Comparison of ENCODE assay signal across 9 mouse cellular contexts in the genomic region with DNA sequence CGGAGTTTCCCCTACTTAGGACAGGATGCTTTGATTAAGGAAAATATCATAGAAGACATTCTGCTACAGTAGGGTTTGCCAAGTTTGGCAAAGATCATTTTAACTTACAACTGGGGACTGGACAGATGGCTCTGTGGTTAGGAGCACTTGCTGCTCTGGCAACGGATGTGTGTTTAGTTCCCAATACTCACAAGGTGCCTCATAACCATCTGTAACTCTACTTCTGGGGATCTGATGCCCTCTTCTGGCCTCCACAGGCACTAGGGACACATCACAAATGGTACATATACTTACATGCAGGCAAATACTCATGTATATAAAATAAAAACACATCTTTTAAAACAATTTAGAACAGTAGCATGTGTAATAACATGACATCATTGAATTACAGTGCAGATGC. TPM values are rescaled to one million over a fixed set of nuclear protein-coding genes. Genes with fewer than 3 reads are reported as not detected.
DNase-seq lines count a peak whose midpoint lies in the region; ATAC-seq and TF ChIP-seq lines count a peak whose summit lies in the region.
"Had no signal": no experiment of that assay in that cellular context is flagged by ENCODE, and none has a peak within 500 bp of the region (broad histone marks: within the 10 kb centered on the region; RNA-seq: fewer than 3 reads in every experiment).

No protein-coding gene starts in this region.

- peak; percentile 84 for TF ChIP-seq CTCF in intestine, postnatal 0 days (IDR thresholded peaks at IDR 0.05; ENCODE audit: low read depth)
- peak; percentile 57 to 95 (median 68) for TF ChIP-seq CTCF in MEL (IDR thresholded peaks at IDR 0.05 in 2 of 3, conservative IDR thresholded peaks at IDR 0.05 in 1 of 3; ENCODE audit: control insufficient read depth in 1 of 3, insufficient read depth in 1 of 3, low read depth in 2 of 3, low read length in 3 of 3, poor library complexity in 1 of 3, severe bottlenecking in 1 of 3)
- TF ChIP-seq CTCF in brain, embryonic 14.5 days (IDR thresholded peaks at IDR 0.05; ENCODE audit: borderline replicate concordance, extremely low read depth, insufficient read depth, insufficient read length) = peak; percentile 55; the same call in 1 of the 2 replicates
- peak; percentile 62 for TF ChIP-seq CTCF in lung, postnatal 0 days (IDR thresholded peaks at IDR 0.05)

- no peaks in the 10 kb centered on the region for H3K9me3 ChIP-seq in intestine, postnatal 0 days (ENCODE audit: control insufficient read depth)
- H3K9me3 ChIP-seq in intestine, embryonic 16.5 days (ENCODE audit: control insufficient read depth, low read length) = no peaks in the 10 kb centered on the region
- no peaks in the 10 kb centered on the region for H3K9me3 ChIP-seq in MEL (replicated peaks; ENCODE audit: insufficient read depth, low read length)
- no peaks in the 10 kb centered on the region for H3K9me3 ChIP-seq in lung, postnatal 0 days (ENCODE audit: low read length)

- no peaks in the 10 kb centered on the region for H3K79me2 ChIP-seq in MEL (ENCODE audit: control insufficient read depth, insufficient read depth, low read length, poor library complexity)

- H3K4me1 ChIP-seq in intestine, postnatal 0 days (replicated peaks; ENCODE audit: control insufficient read depth, insufficient read depth, low read length) = no peaks in the 10 kb centered on the region
- no peaks in the 10 kb centered on the region for H3K4me1 ChIP-seq in intestine, embryonic 16.5 days (ENCODE audit: control insufficient read depth, insufficient read depth, low read length)
- H3K4me1 ChIP-seq in MEL (ENCODE audit: control insufficient read depth in 1 of 2, insufficient read depth in 2 of 2, low read length in 2 of 2) = peaks cover 2 to 6% of the 10 kb centered on the region in 2 experiments
- no peaks in the 10 kb centered on the region for H3K4me1 ChIP-seq in lung, postnatal 0 days (ENCODE audit: insufficient read depth, low read depth, low read length)

- no peak overlapping the region for H3K4me3 ChIP-seq in intestine, postnatal 0 days (ENCODE audit: low read depth, low read length)
- H3K4me3 ChIP-seq in intestine, embryonic 16.5 days (ENCODE audit: low read length) = no peak overlapping the region
- H3K4me3 ChIP-seq in MEL (ENCODE audit: control insufficient read depth in 1 of 2, insufficient read depth in 1 of 2, low read depth in 2 of 2, low read length in 2 of 2) = no peak overlapping the region
- no peak overlapping the region for H3K4me3 ChIP-seq in lung, postnatal 0 days (ENCODE audit: low read depth, low read length)
- H3K4me3 ChIP-seq: erythroblast, embryonic 14.5 days had no signal

- no peaks in the 10 kb centered on the region for H3K27me3 ChIP-seq in intestine, postnatal 0 days (replicated peaks; ENCODE audit: control insufficient read depth, insufficient read depth, low read length)
- H3K27me3 ChIP-seq in intestine, embryonic 16.5 days (replicated peaks; ENCODE audit: control insufficient read depth, insufficient read depth, low read length) = no peaks in the 10 kb centered on the region
- no peaks in the 10 kb centered on the region for H3K27me3 ChIP-seq in MEL (ENCODE audit: control insufficient read depth in 1 of 2, insufficient read depth in 2 of 2, low read length in 2 of 2)
- no peaks in the 10 kb centered on the region for H3K27me3 ChIP-seq in lung, postnatal 0 days (replicated peaks; ENCODE audit: insufficient read depth, low read length)

- TF ChIP-seq EP300 in MEL (IDR thresholded peaks at IDR 0.05; ENCODE audit: low read depth in 1 of 2, low read length in 2 of 2) = no peak
- TF ChIP-seq EP300 in lung, postnatal 0 days (IDR thresholded peaks at IDR 0.05) = no peak

- peak; percentile 85 for DNase-seq in MEL (ENCODE audit: low read depth, low spot score)
- peak; percentile 82 for DNase-seq in brain, embryonic 14.5 days (ENCODE audit: low read depth)
- peak; percentile 39 for DNase-seq in lung, postnatal 0 days (ENCODE audit: low spot score)

- H3K4me2 ChIP-seq in intestine, postnatal 0 days (replicated peaks; ENCODE audit: low read depth) = no peak overlapping the region
- H3K4me2 ChIP-seq in intestine, embryonic 16.5 days (ENCODE audit: low read depth, low read length) = no peak overlapping the region
- H3K4me2 ChIP-seq in lung, postnatal 0 days (replicated peaks; ENCODE audit: low read depth, low read length) = no peak overlapping the region

- H3K9ac ChIP-seq in intestine, postnatal 0 days (ENCODE audit: low read depth, low read length) = no peak overlapping the region
- H3K9ac ChIP-seq in intestine, embryonic 16.5 days (ENCODE audit: low read depth, low read length) = no peak overlapping the region
- no peak overlapping the region for H3K9ac ChIP-seq in MEL (ENCODE audit: control insufficient read depth, low read depth, low read length, poor library complexity, severe bottlenecking)
- H3K9ac ChIP-seq in lung, postnatal 0 days (replicated peaks; ENCODE audit: low read depth) = no peak overlapping the region

- no peak for ATAC-seq in intestine, postnatal 0 days
- no peak for ATAC-seq in intestine, embryonic 16.5 days
- ATAC-seq in granulocyte monocyte progenitor cell, adult 5-6 weeks (replicated peaks; ENCODE audit: poor library complexity, severe bottlenecking) = peak; percentile 81
- no peak for ATAC-seq in lung, postnatal 0 days
- ATAC-seq in erythroblast, adult 5-6 weeks (replicated peaks; ENCODE audit: low FRiP score, poor library complexity, severe bottlenecking) = no peak

- peak; percentile 95 for TF ChIP-seq RAD21 in MEL (IDR thresholded peaks at IDR 0.05; ENCODE audit: low read depth, low read length)

- TF ChIP-seq POLR2A in MEL (IDR thresholded peaks at IDR 0.05; ENCODE audit: control insufficient read depth in 1 of 2, insufficient read depth in 1 of 2, low read depth in 1 of 2, low read length in 2 of 2, poor library complexity in 1 of 2) = no peak
- no peak for TF ChIP-seq POLR2A in brain, embryonic 14.5 days (IDR thresholded peaks at IDR 0.05; ENCODE audit: borderline replicate concordance, extremely low read depth, insufficient read depth, insufficient read length, poor library complexity, severe bottlenecking)

- H3K27ac ChIP-seq in intestine, postnatal 0 days (ENCODE audit: low read depth, low read length) = no peak overlapping the region
- H3K27ac ChIP-seq in intestine, embryonic 16.5 days (ENCODE audit: low read length) = no peak overlapping the region
- H3K27ac ChIP-seq in MEL (ENCODE audit: control insufficient read depth, low read depth, low read length) = no peak overlapping the region
- no peak overlapping the region for H3K27ac ChIP-seq in lung, postnatal 0 days (ENCODE audit: low read length)

- no peaks in the 10 kb centered on the region for H3K36me3 ChIP-seq in intestine, postnatal 0 days (ENCODE audit: control insufficient read depth, insufficient read depth)
- H3K36me3 ChIP-seq in intestine, embryonic 16.5 days (ENCODE audit: control insufficient read depth, insufficient read depth, low read length) = no peaks in the 10 kb centered on the region
- peaks cover 0 to 18% of the 10 kb centered on the region in 2 experiments; a peak in 2 of 4 replicates for H3K36me3 ChIP-seq in MEL (ENCODE audit: control insufficient read depth in 1 of 2, insufficient read depth in 2 of 2, low read length in 2 of 2)
- no peaks in the 10 kb centered on the region for H3K36me3 ChIP-seq in lung, postnatal 0 days (ENCODE audit: insufficient read depth, low read length)

- WGBS in intestine, postnatal 0 days = 53% methylated on average over 2 of the region's 2 CpGs
- 55% methylated on average over 2 of the region's 2 CpGs for WGBS in intestine, embryonic 16.5 days
- WGBS in lung, postnatal 0 days = 30% methylated on average over 2 of the region's 2 CpGs

RNA-seq across cellular contexts. Expression of a gene that starts 3.9 kb away (rescaled TPM):
- polyA plus RNA-seq in intestine, postnatal 0 days (2015; fragmentation: Nextera tagmentation; extraction: Ambion mirVana) = not detected in 2 replicates
- 0.13 TPM in 1 of 2 replicates, not detected in the other for polyA plus RNA-seq in intestine, embryonic 16.5 days (2015; fragmentation: Nextera tagmentation; extraction: Ambion mirVana)
- not detected in 2 replicates for total RNA-seq in MEL (2012; rRNA removed)
- not detected for polyA plus RNA-seq in MEL (2012; ENCODE audit: insufficient read depth in 1 of 2, insufficient read length in 2 of 2, low read depth in 1 of 2, low replicate concordance in 2 of 2, missing spikeins in 1 of 2)
- polyA plus RNA-seq in brain, embryonic 14.5 days (2012; rRNA removed) = 0.06 TPM in 1 of 2 replicates, not detected in the other
- total RNA-seq in granulocyte monocyte progenitor cell, adult 5-6 weeks (2014; fragmentation: Nextera tagmentation) = not detected in 2 replicates
- total RNA-seq in granulocyte monocyte progenitor cell, adult 5-6 weeks (2017) = not detected in 2 replicates
- polyA plus RNA-seq in lung, postnatal 0 days (2015; fragmentation: Nextera tagmentation; extraction: Ambion mirVana) = not detected in 2 replicates
- total RNA-seq in erythroblast, adult 5-6 weeks (2015; ENCODE audit: low replicate concordance) = not detected in 2 replicates
- 1.0 TPM in 1 of 2 replicates, not detected in the other for total RNA-seq in erythroblast, adult 5-6 weeks (2017; ENCODE audit: low replicate concordance)
- polyA plus RNA-seq: erythroblast, embryonic 14.5 days; lung, embryonic 16.5 days had no signal

RNA-seq across cellular contexts. Expression of a gene that starts 36.0 kb away (rescaled TPM):
- polyA plus RNA-seq in intestine, postnatal 0 days (2015; fragmentation: Nextera tagmentation; extraction: Ambion mirVana) = 34.2 and 36.9 TPM in 2 replicates
- 45.7 and 60.3 TPM in 2 replicates for polyA plus RNA-seq in intestine, embryonic 16.5 days (2015; fragmentation: Nextera tagmentation; extraction: Ambion mirVana)
- 0.07 and 0.08 TPM in 2 replicates for total RNA-seq in MEL (2012; rRNA removed)
- under 1 TPM in 1 of 2 experiments, not detected in 1; 0.29 TPM for polyA plus RNA-seq in MEL (2012; ENCODE audit: insufficient read depth in 1 of 2, insufficient read length in 2 of 2, low read depth in 1 of 2, low replicate concordance in 2 of 2, missing spikeins in 1 of 2)
- polyA plus RNA-seq in brain, embryonic 14.5 days (2012; rRNA removed) = 8.9 and 14.6 TPM in 2 replicates
- total RNA-seq in granulocyte monocyte progenitor cell, adult 5-6 weeks (2014; fragmentation: Nextera tagmentation) = 7.6 and 8.3 TPM in 2 replicates
- total RNA-seq in granulocyte monocyte progenitor cell, adult 5-6 weeks (2017) = 2.0 and 3.2 TPM in 2 replicates
- polyA plus RNA-seq in lung, postnatal 0 days (2015; fragmentation: Nextera tagmentation; extraction: Ambion mirVana) = 1.2 TPM in 2 replicates
- 7.7 and 10.8 TPM in 2 replicates for total RNA-seq in erythroblast, adult 5-6 weeks (2015; ENCODE audit: low replicate concordance)
- 1.4 and 1.8 TPM in 2 replicates for total RNA-seq in erythroblast, adult 5-6 weeks (2017; ENCODE audit: low replicate concordance)

RNA-seq across cellular contexts. Expression of a gene that starts 53.0 kb away (rescaled TPM):
- 6.0 and 7.3 TPM in 2 replicates for polyA plus RNA-seq in intestine, postnatal 0 days (2015; fragmentation: Nextera tagmentation; extraction: Ambion mirVana)
- polyA plus RNA-seq in intestine, embryonic 16.5 days (2015; fragmentation: Nextera tagmentation; extraction: Ambion mirVana) = 6.1 and 10.2 TPM in 2 replicates
- 4.7 and 4.9 TPM in 2 replicates for total RNA-seq in MEL (2012; rRNA removed)
- polyA plus RNA-seq in MEL (2012; ENCODE audit: insufficient read depth in 1 of 2, insufficient read length in 2 of 2, low read depth in 1 of 2, low replicate concordance in 2 of 2, missing spikeins in 1 of 2) = 1 to 10 TPM in 1 of 2 experiments, not detected in 1; 8.5 TPM
- 7.4 and 11.4 TPM in 2 replicates for polyA plus RNA-seq in brain, embryonic 14.5 days (2012; rRNA removed)
- total RNA-seq in granulocyte monocyte progenitor cell, adult 5-6 weeks (2014; fragmentation: Nextera tagmentation) = 14.3 and 19.1 TPM in 2 replicates
- total RNA-seq in granulocyte monocyte progenitor cell, adult 5-6 weeks (2017) = 8.4 and 8.7 TPM in 2 replicates
- polyA plus RNA-seq in lung, postnatal 0 days (2015; fragmentation: Nextera tagmentation; extraction: Ambion mirVana) = 6.2 and 7.5 TPM in 2 replicates
- 0.63 TPM in 1 of 2 replicates, not detected in the other for total RNA-seq in erythroblast, adult 5-6 weeks (2015; ENCODE audit: low replicate concordance)
- total RNA-seq in erythroblast, adult 5-6 weeks (2017; ENCODE audit: low replicate concordance) = 2.5 and 5.6 TPM in 2 replicates
- polyA plus RNA-seq: erythroblast, embryonic 14.5 days had no signal

RNA-seq across cellular contexts. Expression of a gene that starts 59.6 kb away (rescaled TPM):
- polyA plus RNA-seq in intestine, postnatal 0 days (2015; fragmentation: Nextera tagmentation; extraction: Ambion mirVana) = 3.8 and 4.1 TPM in 2 replicates
- 1.4 and 1.8 TPM in 2 replicates for polyA plus RNA-seq in intestine, embryonic 16.5 days (2015; fragmentation: Nextera tagmentation; extraction: Ambion mirVana)
- total RNA-seq in MEL (2012; rRNA removed) = 0.56 and 0.73 TPM in 2 replicates
- 1 to 10 TPM in 1 of 2 experiments, not detected in 1; 1.2 TPM for polyA plus RNA-seq in MEL (2012; ENCODE audit: insufficient read depth in 1 of 2, insufficient read length in 2 of 2, low read depth in 1 of 2, low replicate concordance in 2 of 2, missing spikeins in 1 of 2)
- polyA plus RNA-seq in brain, embryonic 14.5 days (2012; rRNA removed) = 13.7 and 21.9 TPM in 2 replicates
- total RNA-seq in granulocyte monocyte progenitor cell, adult 5-6 weeks (2014; fragmentation: Nextera tagmentation) = 12.2 and 21.1 TPM in 2 replicates
- total RNA-seq in granulocyte monocyte progenitor cell, adult 5-6 weeks (2017) = 2.5 and 2.9 TPM in 2 replicates
- 2.5 and 2.7 TPM in 2 replicates for polyA plus RNA-seq in lung, postnatal 0 days (2015; fragmentation: Nextera tagmentation; extraction: Ambion mirVana)
- total RNA-seq in erythroblast, adult 5-6 weeks (2015; ENCODE audit: low replicate concordance) = 1.9 TPM in 1 of 2 replicates, not detected in the other
- total RNA-seq in erythroblast, adult 5-6 weeks (2017; ENCODE audit: low replicate concordance) = 0.70 and 3.7 TPM in 2 replicates
